Mouse (Mus musculus) brain, embryonic 14.5 days (tissue): ENCODE results near the gene Gm5460. TPM values are rescaled to one million over a fixed set of nuclear protein-coding genes. Genes with fewer than 3 reads are reported as not detected.

Experiments used
- DNase-seq: peaks from one replicate; pipeline ENCODE4 v3.0.0-alpha.2; 2011; ENCODE audit warnings: low read depth
- CTCF ChIP-seq: fragments of 200-500 bp; IDR thresholded peaks from 2 replicates; pipeline ENCODE4 v1.5.1; 2012; ENCODE audit warnings: inconsistent platforms, mild to moderate bottlenecking, moderate library complexity, borderline replicate concordance; ENCODE audit not compliant: insufficient read depth, insufficient read length; ENCODE audit errors: extremely low read depth
- POLR2A ChIP-seq: fragments of 200-500 bp; IDR thresholded peaks from 2 replicates; pipeline ENCODE4 v1.6.1; 2012; ENCODE audit warnings: mild to moderate bottlenecking, inconsistent platforms, borderline replicate concordance; ENCODE audit not compliant: poor library complexity, insufficient read depth, insufficient read length, severe bottlenecking; ENCODE audit errors: extremely low read depth
- polyA plus RNA-seq: library from polyadenylated mRNA; depleted of rRNA; stranded (reverse); fragments of >200 nt; gene quantifications from 2 replicates; pipeline ENCODE4 v1.2.3, GENCODE M21; 2012

Gene Gm5460
- polyA plus RNA-seq, 1 experiment = not detected

DNA sequence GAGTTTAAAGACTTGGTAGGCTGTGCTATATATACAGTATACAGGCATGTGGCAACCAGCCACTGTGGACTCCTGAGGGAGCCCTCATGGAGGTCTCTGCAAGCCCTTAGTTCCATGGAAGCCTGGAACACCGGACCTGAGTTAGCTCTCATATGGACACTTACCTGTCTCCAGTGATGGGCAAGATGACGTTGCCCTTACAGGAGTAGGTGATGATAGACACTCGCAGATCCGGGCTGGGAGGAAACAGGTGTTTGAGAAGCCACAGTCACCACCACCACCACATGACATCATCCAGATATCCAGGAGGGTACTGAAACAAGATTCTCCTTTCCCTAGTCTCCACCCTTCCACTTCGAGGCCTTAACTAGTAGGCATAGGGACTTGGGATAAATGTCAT lies 14.2 kb upstream of the Gm5460 start:
- DNase-seq = no peak
- TF ChIP-seq POLR2A (no peak), CTCF (no peak)

DNA sequence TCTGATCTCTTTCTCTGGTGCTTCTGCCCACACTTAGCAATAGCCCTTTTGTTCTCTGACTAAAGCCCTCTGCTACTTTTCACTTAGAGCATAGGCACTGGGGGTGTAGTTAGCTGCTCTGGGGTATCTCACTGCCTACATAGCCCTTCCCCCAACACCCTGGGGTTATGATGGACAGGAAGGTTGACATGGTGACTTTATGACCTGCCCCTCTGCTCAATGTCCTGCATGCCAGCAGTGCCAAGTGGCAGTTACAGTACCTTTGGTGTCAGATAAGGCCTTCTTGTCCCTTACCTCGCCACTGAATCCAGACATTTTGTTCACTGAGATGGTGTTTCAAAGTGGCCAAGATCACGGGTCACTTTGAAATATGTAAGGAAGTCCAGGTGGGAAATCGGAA lies 1.5 kb upstream of the Gm5460 start, which contains the start of gene Gm30083:
Gm30083 (minus strand) TSS at position 120 of the 400 bp plus-strand sequence.
- DNase-seq = no peak
- TF ChIP-seq CTCF (no peak), POLR2A (no peak)

DNA sequence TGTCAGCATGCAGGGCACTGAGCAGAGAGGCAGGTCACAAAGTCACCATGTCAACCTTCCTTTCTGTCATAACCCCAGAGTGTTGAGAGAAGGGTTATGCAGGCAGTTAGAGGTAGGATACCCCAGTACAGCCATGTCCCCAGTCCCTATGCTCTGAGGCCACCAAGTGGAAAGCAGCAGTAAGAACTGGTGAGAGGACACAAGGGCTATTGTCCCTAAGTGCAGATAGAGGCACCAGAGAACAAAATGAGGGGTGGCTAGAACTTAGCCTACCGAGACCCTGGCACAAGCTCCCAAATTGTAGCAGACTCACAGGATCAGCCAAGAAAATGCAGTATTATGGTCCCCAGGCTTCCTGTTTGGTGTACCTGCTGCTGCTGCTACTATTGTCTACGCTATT lies 380 bp downstream of the Gm5460 start:
- DNase-seq = no peak
- TF ChIP-seq CTCF = no peak
- TF ChIP-seq POLR2A = no peak

DNA sequence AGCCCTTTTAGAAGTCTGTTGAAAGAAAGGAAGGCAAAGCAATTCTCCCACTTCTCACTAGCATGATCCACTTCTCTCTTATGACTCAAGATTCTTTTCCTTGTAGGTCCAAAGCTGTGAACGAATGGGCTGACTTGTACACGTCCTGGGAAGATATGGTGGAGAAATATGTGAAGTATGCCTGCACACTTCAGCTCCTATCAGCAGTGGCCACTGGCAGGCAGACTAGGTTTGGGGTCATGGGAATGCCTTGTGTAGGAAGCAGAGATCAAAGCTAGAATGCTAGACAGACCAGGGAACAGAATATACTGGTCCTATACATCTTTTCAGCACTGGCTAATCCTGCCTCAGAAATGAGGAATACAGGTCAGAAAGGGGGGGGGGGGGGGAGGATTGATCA lies 10.2 kb downstream of the Gm5460 start:
- TF ChIP-seq CTCF (no peak), POLR2A (no peak)
- DNase-seq = no peak

DNA sequence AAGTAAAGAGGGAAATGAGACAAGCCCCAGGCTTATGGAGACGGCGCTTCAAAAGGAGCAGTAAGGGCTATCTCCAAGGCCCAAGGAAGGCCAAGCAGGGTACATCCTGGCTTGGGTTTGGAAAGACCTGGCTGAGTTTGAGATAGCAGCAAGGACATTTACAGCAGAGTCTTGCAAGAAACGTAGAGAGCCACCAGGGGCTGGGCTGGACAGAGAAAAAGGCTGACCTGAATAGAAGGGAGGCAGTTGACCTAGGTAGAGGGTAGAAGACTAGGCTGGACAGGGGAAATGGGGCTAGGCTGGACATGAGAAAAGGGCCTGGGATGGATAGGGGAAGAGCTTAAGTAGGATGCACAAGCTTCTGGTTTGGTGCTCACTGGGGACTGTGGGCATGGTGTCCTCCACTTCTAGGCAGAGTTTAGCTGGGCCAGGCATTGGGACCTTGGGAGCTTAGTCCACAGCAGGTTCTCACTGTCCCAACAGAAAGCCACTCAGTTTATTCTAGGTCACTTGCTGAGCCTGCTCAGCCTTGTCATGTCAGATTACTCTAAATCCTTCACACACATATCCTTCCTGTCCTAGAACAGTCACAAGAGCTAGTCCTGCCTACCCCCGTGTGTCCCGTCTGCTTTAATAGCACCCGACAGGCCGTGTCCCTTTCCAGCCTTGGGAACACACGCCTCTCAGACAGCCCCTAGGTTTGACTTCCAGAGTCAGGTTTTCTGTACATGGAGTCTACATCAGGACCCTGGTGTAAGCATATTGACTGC lies 17.5 kb downstream of the Gm5460 start:
- no peak for TF ChIP-seq POLR2A
- TF ChIP-seq CTCF = no peak
- no peak for DNase-seq

DNA sequence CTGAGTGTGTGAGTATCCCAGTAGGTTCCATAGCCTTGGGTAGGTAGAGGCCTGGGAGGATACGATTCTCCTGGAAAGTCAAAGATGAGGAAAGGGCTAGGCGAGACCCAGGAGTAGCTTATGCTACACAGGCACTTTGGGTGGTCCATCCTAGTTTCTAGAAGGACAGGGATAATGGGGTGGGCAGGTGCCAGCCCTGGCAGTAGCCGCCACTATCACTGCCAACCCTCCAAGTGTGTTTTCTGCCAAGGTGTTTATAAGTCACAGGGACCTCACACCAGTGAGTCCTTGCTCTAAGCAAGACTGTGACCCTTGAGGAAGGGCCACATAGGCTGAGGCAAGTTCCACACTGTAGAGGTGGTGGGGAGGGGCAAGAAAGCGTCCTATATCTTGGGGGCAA lies 24.7 kb downstream of the Gm5460 start:
- no peak for DNase-seq
- TF ChIP-seq CTCF (no peak), POLR2A (no peak)

DNA sequence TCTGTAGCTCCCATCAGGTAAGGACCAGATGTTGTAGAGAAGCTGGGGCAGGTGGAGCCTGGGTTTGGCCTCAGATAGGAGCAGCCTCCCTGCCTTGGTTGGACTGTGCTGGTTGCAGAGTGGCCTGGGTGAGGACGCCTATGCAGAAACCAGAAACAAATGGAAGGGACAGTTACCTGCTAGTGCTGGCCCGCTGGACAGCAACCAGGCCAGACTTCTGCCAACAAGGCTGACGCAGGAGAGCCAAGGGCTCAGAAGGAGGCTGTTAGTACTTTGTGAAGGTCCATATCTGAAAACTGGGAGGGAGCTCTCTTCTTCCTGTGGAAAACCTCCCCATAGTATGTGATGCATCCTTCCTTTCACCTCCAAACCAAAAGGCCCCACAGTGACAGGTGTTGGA lies 26.8 kb downstream of the Gm5460 start:
- DNase-seq = no peak
- no peak for TF ChIP-seq POLR2A
- TF ChIP-seq CTCF = no peak

DNA sequence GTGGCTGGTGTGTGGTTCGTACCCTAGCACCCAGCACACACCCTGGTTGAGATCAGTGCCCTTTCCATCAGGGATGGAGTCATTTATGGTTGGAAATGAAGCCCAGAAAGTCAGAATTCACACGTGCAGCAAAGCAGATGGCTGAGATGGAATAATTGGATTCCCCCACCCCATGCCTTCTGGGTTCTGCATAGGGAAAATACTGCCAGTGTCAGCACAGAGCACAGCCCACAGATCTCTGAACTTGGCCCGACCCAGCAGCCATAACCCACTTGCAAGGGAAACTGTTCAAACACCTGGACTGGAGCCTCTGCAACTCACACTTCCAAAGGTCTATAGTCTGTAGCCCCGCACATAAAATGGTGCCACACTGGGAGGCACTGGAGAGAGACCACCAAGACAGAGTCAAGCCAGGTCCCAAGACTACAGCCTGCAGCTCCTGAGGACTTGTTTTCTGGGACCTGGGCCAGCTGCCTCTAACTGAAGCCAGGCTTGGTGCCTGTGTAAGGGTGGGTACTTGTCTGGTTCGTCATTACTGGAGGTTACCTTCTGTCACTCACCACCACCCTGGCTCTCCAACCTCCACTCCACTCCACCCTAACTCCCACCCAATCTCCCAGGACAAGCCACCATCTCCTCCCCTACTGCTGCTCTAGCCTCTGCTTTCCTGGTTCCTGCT lies 33.7 kb downstream of the Gm5460 start:
- TF ChIP-seq POLR2A (no peak), CTCF (no peak)
- peak; percentile 49 for DNase-seq

DNA sequence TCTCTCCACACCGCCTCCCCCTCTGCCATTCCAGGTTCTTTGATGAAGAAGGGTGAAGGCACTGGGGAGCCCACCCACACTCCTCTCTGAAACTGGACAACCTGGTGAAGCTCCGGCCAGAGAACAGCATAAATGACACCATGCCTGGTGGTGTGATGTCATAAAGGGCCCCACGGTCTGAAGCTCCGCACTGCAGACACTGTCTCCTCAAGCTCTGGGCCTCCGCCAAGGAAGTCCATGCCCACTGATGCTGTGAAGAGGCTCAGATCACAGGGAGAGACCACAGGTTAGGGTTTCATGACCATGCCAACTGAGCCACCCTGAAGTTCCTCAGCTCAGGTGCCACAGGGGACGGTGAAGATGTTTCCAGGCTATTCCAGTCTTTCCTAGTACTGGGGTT lies 36.0 kb downstream of the Gm5460 start, which contains the start of gene Antxrl:
Antxrl (plus strand) TSS at position 192 of the 400 bp plus-strand sequence.
- DNase-seq = no peak
- TF ChIP-seq POLR2A (no peak), CTCF (no peak)

DNA sequence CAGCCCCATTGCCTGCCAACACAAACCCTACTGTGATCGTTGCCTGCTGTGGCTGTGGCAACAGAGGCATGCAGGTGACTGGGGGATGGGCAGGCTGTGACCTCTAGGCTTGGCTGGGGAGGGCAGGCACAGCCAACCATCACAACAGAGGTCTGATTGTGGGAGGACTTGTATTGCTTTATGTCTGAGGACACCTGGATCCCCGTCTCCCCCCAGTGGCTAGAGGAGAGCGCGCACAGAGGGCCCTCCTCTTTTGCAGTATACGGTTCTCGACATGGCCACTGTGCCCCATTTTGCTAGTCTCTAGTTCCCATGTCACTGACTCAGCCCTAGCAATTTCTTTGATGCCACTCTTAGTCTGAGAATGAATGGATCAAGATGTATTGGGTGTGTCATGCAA lies 55.1 kb downstream of the Gm5460 start:
- DNase-seq = no peak

DNA sequence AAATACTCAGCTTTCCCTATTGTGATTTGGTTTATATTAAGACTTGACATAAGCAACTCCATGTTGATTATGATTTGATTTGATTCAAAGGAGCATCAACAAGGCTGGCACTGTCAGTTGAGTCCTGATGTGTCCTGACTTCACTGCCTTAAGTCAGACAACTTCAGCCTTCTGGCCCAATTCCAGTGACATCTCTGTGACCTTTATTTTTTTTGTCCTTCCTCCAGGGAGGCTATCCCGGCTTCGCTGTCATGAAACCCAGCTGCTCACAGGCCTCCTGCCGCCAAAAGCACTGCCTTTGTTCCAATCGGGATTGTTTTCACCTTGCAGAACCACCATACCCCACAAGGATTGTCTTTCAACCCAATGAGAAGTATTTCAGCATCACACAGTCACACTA lies 58.8 kb downstream of the Gm5460 start:
- no peak for DNase-seq
- TF ChIP-seq CTCF = no peak
- no peak for TF ChIP-seq POLR2A

More for the DNA sequence above, 55.1 kb downstream of the Gm5460 start:
- TF ChIP-seq POLR2A = no peak
- no peak for TF ChIP-seq CTCF

DNA sequence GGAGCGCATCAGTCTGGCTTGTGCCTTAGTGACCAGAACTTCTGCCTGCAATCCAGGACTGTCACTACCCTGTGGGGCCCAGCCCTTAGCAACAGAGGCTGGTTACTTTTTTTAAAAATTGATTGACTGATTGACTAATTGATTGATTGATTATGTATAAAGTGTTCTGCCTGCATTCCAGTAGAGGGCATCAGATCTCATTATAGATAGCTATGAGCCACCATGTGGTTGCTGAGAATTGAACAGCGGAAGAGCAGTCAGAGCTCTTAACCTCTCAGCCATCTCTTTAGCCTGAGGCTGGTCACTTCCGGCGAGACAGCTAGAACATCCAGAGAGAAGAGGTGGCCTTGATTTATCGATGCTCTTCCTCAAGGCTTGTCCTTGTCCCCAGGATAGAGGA lies 60.7 kb downstream of the Gm5460 start:
- TF ChIP-seq POLR2A (no peak), CTCF (no peak)
- DNase-seq = no peak

DNA sequence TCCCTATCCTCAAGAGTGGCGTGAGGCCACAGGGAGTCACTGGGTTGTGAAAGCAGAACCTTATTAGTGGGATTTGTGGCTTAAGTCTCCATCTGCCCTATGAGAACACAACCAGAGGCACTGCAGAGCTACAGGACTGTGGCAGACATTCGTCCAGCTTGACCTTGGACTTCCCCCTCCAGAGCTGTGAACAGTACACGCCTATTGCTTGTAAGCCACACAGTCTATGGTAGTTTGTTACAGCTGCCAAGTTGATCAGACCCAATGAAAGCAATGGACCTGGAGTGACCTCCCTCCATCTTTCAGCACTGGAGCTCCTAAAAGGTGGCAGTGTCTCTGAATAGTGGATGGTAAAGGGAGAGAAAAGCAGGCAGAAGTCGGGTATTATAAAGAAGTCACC lies 61.7 kb downstream of the Gm5460 start:
- TF ChIP-seq CTCF = no peak
- TF ChIP-seq POLR2A = no peak
- no peak for DNase-seq
